Mouse (Mus musculus): ENCODE measurements around the gene Irak4.

Irak4 gene

DNA sequence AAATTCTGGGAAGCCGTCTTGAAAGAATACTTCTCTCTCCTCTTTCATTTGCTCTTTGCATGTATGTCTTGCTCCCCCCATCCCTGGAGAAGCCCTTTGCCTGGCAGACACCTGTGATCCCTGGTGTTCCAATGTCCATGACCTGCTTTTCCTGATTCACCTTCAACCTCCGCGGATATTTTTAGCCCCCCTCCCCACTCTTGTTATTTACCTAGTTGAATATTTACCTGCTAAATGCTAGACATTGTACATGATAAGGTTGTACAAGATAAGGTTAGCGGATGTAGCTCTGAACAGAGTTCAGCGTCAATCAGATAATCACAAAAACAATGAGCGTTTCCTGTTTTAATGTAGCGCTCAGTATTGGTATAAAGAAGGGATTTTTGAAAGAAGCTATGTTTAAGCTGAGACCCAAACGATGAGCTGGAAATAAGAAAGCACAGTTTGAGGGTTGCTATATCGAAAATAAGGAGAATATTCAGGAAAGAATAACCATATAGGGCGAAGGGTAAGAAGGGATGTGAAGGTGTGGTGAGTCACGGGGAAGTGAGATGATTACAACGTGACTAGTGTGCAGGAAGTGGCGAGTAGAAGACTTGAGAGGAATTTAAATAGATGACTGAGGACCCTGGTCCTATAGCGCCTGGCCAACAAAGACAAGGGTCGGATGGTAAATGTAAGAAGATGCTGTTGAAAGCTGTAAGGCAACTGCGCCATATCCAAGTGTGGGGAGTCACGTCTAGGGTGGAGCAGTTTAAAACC, 15.6 kb downstream of the Irak4 start:
- no peak for DNase-seq (ENCODE audit: extremely low read depth, insufficient read length, low spot score)

DNA sequence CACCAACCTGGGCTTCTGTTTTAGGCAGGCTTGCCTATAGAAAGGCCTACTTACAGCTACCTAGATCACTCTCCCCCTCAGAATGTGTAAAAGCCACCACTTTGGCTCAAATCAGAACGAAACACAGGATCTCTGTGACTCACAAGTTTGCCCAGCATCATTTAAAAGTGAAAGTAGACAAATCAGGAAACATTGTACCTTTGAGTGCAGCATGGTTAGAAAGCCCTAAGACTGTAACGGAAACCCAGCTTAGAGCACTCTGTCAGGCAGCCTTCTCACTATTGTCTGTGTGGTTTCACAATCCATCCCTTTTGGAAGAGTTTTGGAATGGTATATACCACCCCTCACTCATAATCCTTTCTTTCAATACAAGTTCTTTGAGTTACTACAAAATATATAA, 21.5 kb downstream of the Irak4 start:
- no peak for DNase-seq (ENCODE audit: extremely low read depth, insufficient read length, low spot score)

DNA sequence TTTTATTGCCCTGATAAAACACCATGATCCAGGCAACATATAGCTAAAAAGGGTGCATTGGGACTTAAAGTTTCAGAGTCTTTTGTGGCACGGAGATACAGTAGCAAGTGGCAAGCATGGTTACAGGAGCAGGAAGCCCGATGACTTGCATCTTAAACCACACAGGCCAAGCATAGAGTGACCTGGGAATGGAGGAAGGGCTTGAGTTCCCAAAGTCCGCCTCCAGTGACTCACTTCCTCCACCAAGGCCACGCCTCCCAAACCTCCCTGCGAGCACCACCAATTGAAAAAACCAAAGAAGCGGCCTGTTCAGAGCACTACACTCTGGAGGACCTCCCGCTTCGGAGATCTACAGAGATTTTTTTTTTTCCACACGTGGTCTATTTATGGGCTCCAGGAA, 22.4 kb downstream of the Irak4 start:
- no peak for DNase-seq (ENCODE audit: extremely low read depth, insufficient read length, low spot score)

DNA sequence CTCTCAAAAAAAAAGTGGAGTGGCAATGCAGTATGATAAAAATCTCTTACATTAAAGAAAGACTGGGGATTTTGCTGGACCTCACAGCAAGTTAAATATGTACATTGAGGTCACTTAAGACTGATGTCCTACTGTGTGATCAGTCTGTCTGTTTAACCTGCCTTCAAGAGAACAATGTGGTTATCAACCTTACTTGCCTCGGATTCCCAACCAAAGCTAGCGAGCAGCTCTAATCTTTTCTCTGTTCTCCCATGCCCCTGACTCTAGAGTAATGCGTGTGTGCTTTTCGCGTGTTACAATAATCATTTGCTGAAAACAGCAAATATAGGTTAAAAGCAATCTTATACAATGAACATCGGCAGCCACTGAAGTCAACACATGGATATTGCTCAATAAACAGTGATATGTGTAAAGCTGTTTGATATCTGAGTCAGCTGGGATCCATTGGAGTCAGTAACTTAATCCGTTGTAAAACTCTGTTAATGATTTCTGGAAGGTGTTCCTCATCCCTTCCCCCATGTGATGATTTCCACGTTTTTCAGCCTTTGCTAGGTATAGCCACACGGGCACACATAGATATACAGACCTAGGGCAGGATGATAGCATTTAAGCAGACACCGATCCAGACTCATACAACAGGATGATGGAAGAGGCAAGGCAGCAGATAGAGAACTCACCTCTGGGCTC, 25.2 kb downstream of the Irak4 start:
- DNase-seq (ENCODE audit: extremely low read depth, insufficient read length, low spot score), result no peak

DNA sequence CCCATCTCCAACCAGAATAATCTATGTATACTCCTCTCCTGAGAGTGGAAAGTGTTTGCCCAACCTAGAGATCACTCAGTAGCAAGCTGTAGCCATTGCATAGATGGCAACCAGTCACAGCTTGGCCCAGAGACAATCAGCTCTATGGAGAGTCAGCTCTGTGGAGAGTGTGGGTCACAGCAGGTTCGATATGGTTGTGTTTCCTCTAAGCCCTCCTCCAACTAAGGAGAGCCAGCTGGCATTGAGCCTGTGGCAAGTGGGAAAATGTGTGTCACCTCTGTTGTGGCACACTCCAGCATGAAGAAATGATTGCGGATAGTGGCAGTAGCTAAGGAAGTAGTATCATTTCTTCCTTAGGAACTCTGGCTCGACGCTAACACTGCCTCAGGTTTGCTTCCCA, 28.1 kb downstream of the Irak4 start:
- no peak for DNase-seq (ENCODE audit: extremely low read depth, insufficient read length, low spot score)

DNA sequence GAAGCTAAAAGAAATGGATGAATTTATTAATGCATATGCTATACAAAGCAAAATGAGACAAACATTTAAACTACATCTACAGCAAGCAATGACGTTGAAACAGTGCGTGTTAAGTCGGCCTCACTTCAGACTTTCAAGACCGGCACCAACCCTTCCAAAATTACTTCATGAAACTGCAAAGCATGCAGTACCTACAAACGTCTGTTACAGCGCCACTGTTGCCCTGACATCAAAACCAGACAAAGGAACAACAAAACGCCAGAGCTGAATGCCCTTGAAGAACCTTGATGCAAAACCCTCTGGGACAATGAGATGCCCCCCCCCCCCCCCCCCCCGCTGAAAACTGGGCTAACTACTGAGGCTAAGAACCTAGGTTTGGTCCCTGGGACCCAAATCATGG, 29.3 kb downstream of the Irak4 start:
- no peak for DNase-seq (ENCODE audit: extremely low read depth, insufficient read length, low spot score)

DNA sequence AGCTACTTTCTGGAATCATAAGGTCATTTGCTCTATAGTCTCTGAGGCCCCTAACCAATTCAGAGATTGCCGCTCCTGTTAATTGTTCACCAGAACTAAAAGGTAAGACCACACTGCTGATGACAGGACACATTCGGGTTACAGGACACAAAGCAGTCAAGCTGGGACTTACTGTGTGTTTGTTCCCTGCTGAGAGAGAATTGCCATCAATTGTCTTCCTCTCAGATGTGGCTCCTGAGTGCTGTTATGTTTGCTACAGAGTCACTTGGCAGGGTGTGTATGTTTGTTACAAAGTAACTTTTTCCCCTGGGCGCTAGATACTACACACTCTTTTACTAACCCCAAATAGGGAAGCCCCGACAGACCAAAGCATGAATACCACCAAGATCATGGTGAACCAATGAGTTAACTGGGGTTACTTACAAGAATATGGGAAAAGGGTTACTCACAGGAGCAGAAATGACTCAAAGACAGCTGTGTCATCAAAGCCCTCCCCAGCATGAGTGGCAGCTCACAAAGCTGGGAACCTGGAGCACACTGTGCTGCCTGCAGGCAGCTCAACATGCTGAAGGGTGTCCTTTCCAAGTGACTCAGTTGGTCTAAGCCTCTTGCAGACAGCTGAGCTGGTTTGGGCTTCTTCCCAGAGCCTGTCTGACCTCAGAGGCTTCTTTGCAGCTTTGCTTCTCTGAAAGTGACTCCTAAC, 31.3 kb downstream of the Irak4 start:
- peak; percentile 54 for DNase-seq (ENCODE audit: extremely low read depth, insufficient read length, low spot score)

DNA sequence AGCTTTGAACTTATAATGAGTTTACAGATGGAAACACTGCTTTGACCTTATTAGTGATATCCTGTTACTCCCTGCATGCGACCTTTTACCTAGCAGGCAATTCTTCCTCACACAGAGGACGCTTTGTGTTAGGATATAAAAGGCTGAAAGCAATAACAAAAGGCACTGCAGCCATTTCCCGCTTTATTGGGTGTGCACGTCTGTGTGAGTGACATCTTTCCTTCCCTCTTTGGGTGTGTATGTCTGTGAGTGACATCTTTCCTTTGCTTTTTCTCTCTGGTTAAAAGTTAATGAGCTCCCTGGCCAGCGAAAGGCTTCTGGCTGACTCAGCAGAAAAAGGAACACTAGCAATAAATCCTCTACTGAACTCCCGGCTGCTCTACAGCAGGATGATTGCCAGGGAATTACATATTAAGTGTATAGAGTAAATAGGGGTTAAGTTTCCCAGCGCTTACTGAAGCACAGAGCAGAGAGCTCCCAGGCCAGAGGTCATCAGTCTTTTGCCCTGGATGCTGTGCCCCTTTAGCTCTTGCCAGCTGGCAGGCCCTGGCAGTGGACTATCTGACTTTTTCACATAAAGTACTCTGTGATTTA, 38.7 kb downstream of the Irak4 start:
- no peak for DNase-seq (ENCODE audit: extremely low read depth, insufficient read length, low spot score)

DNA sequence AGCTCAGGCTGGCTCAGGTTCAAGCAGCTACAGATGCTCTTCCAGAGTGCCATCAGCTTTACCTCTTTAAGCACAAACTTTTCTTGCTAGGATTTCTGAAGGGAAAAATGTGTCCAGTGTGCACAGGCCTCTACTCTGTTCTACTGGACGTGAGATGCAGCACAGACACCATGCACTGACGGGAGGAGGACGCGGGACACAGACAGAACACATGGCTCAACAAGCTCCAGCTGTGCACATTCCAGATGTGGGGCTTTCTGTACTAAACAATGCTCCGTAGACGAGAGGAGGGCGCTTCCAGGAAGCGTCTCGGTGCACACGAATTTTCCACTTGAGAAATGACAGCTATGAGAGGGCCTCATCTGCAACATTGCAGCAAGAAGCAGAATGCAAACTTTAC, 39.7 kb downstream of the Irak4 start:
- DNase-seq (ENCODE audit: extremely low read depth, insufficient read length, low spot score), result no peak

DNA sequence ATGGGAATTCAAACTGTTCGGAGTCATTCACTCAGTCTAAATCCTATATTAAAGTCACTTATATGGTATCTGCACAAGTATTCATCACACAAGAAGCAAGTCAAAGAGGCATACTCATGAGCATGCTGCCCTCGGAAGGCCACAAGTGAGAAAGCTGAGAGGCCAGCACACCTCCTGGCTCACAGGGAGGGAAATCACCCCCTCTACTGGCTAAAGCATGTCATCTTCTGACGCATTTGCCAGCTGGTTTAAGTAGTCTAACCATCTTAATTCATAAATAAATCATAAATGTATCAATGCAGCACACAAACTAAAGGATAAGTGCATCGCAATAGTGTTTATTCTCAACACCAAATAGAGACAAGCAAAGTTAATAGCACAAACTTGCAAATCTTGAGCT, 41.3 kb downstream of the Irak4 start:
- no peak for DNase-seq (ENCODE audit: extremely low read depth, insufficient read length, low spot score)

DNA sequence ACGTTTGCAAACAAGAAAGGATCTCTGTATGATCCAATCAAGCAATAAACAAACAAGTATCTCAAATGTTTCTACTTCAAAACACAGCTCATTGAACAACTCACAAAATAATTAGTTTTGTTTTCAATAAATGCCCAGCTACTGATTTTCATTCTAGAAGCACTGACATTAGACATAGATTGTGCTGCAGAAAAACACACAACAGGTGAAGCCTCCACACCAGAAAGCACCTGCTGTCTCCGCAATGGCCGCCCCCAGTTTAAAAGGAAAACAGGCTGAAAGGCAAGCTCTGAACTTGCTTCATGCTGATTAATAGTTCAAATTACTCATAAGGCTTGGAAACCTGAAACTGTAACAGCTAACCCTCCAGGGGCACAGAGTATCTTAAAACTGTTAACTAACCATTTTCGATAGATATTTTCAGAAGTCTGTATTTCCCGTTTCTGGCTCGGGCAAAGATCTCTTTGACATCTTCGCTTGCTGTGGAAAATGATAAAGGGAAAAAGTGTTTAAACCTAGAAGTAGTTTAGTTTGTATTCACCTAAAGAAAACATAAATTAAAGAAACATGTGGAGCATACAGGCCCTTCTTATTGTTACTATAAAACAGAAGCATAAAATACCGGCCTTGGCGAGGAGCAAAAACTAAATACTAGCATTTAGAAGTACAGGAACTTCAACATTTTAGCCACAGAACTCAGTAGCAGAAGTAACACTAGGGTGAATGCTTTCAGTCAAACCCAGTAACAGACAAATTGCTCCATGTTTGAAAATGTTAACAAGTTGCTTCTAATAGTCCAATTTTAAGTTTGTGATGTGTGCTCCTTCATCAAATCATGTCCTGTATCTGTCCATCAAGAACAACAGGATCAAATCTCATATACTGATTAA, 44.6 kb downstream of the Irak4 start:
- no peak for DNase-seq (ENCODE audit: extremely low read depth, insufficient read length, low spot score)

DNA sequence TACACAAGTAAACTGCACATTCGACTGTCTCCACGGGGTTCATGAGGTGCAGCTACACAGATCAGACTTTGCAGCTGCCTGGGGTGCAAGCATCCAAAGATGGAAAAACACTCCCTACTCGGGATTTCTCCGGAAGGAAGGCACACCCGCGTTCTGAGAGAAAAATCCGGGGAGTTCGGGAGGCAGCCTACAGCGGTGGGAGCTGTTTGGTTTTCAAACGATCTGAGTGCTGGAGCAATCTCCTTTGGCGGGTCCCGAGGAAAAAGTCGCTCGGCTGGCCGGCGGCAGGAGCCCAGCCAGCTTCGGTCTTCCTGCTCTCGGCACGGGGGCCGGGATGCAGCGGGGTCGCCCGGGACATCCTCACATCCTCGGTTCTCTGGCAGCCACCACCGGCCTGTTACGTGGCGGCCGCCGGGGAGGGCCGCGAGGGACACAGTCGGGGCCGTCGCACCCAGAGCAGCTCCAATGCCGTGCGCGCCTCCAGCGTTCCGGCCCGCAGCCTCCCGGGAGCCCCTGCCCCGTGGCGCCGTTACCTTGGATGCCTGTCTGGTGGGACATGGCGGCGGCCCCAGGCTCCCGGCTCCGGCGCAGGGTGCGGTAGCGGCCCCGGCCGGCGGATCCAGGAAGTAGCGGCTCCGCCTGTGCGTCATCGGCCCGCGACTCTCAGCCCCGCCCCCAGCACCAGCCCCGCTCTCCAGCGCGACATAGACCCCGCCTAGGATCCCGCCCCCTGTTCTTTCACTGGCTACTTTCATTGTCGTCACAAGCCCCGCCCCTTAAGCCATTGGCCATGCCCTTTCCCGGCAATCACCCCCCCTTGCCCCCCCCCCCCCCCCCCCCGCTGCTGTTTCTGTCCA, 46.0 kb downstream of the Irak4 start, which contains the start of gene Twf1:
Gene Twf1 (minus strand): TSS at position 671 of the 857 bp plus-strand sequence.
- DNase-seq (ENCODE audit: extremely low read depth, insufficient read length, low spot score), result peak; percentile 93

DNA sequence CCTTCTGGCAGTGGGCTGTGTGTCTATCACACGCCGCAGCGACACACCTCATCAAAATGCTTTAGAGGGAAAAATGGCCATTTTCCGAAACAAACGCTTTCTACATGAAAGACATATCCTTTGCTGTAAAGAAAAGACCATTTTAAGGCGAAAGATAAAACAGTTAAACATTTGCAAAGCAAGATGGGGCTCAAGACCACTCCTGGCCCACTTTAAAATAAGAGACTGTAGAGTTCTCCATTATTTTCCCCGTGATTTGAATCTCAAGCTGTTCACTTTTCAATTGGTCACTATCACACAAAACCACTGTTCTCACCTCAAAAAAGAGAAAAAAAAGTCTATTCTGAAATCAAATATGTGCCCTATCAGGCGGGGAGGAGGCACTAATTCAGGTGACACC, 46.6 kb downstream of the Irak4 start:
- DNase-seq (ENCODE audit: extremely low read depth, insufficient read length, low spot score), result no peak

DNA sequence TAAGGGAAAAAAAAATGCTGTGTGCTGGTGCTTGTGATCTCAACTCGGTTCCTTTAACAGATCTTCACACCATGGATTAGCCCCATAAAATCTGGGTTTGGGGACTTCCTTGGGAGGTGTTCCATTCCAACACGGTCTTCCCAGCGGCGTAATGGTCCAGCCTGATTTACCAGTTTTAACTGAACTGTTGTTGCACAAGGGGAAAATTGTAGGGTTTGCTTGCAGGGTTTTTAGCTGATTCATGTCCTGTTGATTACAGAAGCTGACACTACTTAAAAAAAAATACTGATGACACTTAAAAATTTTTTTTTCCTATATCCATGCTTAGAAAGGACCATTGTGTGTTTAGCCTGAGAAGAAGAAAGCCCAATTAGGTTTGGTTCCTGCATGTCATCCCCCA, 47.9 kb downstream of the Irak4 start:
- no peak for DNase-seq (ENCODE audit: extremely low read depth, insufficient read length, low spot score)

DNA sequence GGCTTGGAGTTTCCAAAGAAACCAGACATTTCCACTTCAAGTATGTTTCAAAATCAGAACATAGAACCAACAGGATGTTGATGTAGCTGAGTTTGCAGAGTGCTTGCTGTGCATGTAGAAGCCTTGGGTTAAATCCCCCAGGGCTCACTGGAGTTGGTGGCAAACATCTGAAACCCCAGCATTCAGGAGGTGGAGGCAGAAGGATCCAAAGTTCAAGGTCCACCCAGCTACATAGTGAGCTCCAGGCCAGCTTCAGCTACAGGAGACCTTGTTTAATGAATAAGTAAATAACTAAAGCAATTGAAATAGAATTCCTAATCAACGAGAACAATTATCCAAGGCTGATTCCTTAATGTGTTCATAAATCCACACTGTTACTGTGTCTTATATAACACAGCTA, 50.1 kb downstream of the Irak4 start:
- no peak for DNase-seq (ENCODE audit: extremely low read depth, insufficient read length, low spot score)

DNA sequence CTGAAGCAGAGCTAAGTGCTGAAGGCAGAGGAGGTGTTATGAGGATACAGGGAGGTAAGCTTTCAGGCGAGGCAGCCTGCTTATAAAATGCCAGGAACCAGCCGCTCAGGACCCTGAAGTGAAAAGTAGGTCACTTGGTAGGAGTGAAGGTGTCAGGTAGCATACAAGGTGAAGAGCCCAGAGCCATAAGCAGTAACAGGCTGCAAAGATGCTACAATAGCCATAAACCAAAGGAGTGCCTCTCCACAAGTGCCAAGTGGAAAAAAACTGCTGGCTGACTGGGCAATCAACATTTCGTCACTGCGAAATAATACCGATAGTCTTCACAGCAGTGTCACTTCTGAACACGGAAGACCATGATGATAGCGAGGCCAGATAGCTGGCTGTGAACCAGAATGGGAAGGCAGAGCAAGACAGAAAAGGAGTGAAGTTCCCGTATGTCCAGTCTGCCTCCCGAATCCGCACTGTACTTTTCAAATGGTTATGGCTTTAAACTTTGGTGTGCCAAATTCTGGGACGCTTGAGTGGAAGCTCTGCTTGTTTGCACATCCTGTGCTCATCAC, 56.8 kb downstream of the Irak4 start:
- no peak for DNase-seq (ENCODE audit: extremely low read depth, insufficient read length, low spot score)

DNA sequence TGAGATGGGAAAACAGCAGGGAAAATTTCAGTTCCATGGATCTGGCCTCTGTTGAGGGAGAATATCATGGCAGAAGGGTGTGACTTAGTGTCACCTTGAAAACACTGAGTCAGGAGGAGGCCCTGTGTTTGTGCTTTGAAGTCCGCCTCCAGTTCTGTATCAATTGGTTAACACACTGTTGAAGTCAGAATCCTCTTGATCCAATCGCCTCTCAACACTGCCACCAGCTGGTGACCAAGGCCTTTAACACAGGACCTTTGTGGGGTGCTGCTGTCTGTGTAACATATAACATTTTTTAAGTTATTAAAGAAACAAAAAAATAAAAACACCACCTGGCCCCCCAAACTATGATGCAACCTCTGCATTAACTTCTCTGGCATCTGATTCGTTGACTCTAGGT, 57.9 kb downstream of the Irak4 start:
- no peak for DNase-seq (ENCODE audit: extremely low read depth, insufficient read length, low spot score)

DNA sequence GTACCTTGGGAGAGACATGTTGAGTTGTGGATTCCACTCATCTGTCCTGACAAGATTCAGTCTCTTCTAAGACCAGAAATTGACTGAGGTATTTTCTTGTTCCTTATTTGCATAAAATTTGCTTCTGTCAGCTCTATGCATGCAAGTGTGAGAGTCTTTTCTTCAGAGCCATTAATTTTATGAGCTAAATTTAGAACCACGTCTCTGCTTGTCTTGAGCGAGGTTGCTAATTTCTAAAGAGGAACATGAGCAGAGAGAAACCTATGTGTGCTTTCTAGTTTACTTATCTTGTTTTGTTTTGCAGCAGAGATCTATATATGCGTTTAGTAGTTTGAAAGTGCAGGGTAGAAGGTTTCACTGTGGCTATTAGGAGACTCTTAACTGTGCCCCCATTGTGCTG, 59.0 kb downstream of the Irak4 start:
- DNase-seq (ENCODE audit: extremely low read depth, insufficient read length, low spot score), result no peak

DNA sequence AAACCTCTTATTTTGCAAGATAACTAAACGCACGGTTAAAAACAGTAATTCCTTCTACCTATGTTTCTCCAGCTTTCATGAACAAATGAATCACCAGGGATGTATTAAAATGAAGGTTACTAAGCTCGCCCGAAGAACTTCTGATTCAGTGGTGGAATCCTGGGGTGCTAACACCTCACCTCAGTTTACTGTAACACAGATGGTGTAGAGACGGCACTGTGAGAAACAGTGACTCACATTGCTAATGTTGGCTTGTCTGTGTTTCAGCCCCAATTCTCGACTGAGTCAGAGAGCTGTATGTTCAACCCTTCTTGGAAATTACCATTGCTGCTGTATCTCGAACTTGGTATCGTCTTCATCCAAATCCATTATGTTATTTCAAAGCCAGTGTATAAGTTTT, 64.3 kb downstream of the Irak4 start:
- DNase-seq (ENCODE audit: extremely low read depth, insufficient read length, low spot score), result peak; percentile 20

Data from 3134 (cell line).